Mouse (Mus musculus) left cerebral cortex, adult 2 months (tissue): ENCODE data around the gene N4bp2l2. TPM values are rescaled to one million over a fixed set of nuclear protein-coding genes. Genes with fewer than 3 reads are reported as not detected.
A peak's percentile ranks its signal among the peaks of the same experiment; 100 is the strongest.

Experiments
- DNase-seq, 2 experiments: peaks; one replicate each; pipeline ENCODE4 v3.0.0; 2021 to 2022; ENCODE audit warnings: low spot score in 2 of 2, mixed read lengths in 1 of 2; ENCODE audit errors: extremely low spot score in 1 of 2
- H3K27ac ChIP-seq: fragments of 200-600 bp; 2 replicates; pipeline ENCODE4 v1.8.1; 2022
- H3K4me3 ChIP-seq: fragments of 200-600 bp; 2 replicates; pipeline ENCODE4 v1.8.1; 2022
- CTCF ChIP-seq: fragments of 200-600 bp; IDR thresholded peaks from 2 replicates; pipeline ENCODE4 v1.8.1; 2022; ENCODE audit warnings: antibody characterized with exemption, mild to moderate bottlenecking, moderate library complexity
- intact Hi-C: fragments of 180-260 bp; cut with DNase I; formaldehyde crosslinking; loops from one replicate; pipeline ENCODE4 v1.15.1; 2025
- total RNA-seq, 2 experiments: library from RNA; stranded (reverse); gene quantifications; 2 replicates each; pipeline ENCODE4 v1.2.3; 2021

The N4bp2l2 gene
- total RNA-seq, 2 experiments from 2014 or later, result 86.3 to 93.6 TPM

GRCm38 (mm10) chr5:150607631-150608030, 58.4 kb downstream of the N4bp2l2 start:
- TF ChIP-seq CTCF, result no peak

GRCm38 (mm10) chr5:150606131-150606530, 59.9 kb downstream of the N4bp2l2 start:
- intact Hi-C loops, result no loop called here
- Histone ChIP-seq H3K4me3 (no peak overlapping the region), H3K27ac (no peak overlapping the region)
- no peak for TF ChIP-seq CTCF
- DNase-seq, result no peak

More at GRCm38 (mm10) chr5:150607631-150608030, 58.4 kb downstream of the N4bp2l2 start:
- Histone ChIP-seq H3K27ac (no peak overlapping the region), H3K4me3 (no peak overlapping the region)
- DNase-seq, result no peak
- intact Hi-C loops, result no loop called here

- no peak for TF ChIP-seq CTCF
- no peak for DNase-seq
- Histone ChIP-seq H3K4me3 (no peak overlapping the region), H3K27ac (no peak overlapping the region)
- intact Hi-C loops, result no loop called here
These were observed 64.3 kb downstream of the N4bp2l2 start for GRCm38 (mm10) chr5:150601441-150602230.

- Histone ChIP-seq H3K4me3 (no peak overlapping the region), H3K27ac (no peak overlapping the region)
- no peak for DNase-seq
- intact Hi-C loops, result no loop called here
- TF ChIP-seq CTCF, result no peak
These were observed 65.2 kb downstream of the N4bp2l2 start for GRCm38 (mm10) chr5:150600554-150601440.

GRCm38 (mm10) chr5:150599301-150600294, 66.4 kb downstream of the N4bp2l2 start:
- no peak for TF ChIP-seq CTCF
- no peak overlapping the region for H3K4me3 ChIP-seq
- no peak for DNase-seq
- intact Hi-C loops, result no loop called here
- H3K27ac ChIP-seq, result no peak overlapping the region

GRCm38 (mm10) chr5:150598202-150599119, 67.5 kb downstream of the N4bp2l2 start:
- intact Hi-C loops, result no loop called here
- Histone ChIP-seq H3K4me3 (no peak overlapping the region), H3K27ac (no peak overlapping the region)
- TF ChIP-seq CTCF, result no peak
- no peak for DNase-seq

- TF ChIP-seq CTCF, result no peak
- no peak within 1 kb of the TSS for H3K4me3 ChIP-seq
- intact Hi-C loops, result no loop called here
- H3K27ac ChIP-seq, result no peak within 1 kb of the TSS
- DNase-seq, result no peak
These were observed 68.9 kb downstream of the N4bp2l2 start, which contains the start of gene N4bp2l1 for GRCm38 (mm10) chr5:150597088-150597487. Gene N4bp2l1, minus strand, starts transcription at chr5:150597188.

GRCm38 (mm10) chr5:150595366-150596016, 70.5 kb downstream of the N4bp2l2 start:
- Histone ChIP-seq H3K4me3 (no peak overlapping the region), H3K27ac (no peak overlapping the region)
- intact Hi-C loops, result no loop called here
- DNase-seq, result no peak
- no peak for TF ChIP-seq CTCF

- intact Hi-C loops, result loop anchor here (1.0 kb wide), 1 partner anchor 71 kb away; no protein-coding TSS in a partner anchor
- Histone ChIP-seq H3K4me3 (peak overlapping the region; percentile 95), H3K27ac (peak overlapping the region; percentile 98)
- no peak for DNase-seq
- no peak for TF ChIP-seq CTCF
These were observed 71.2 kb downstream of the N4bp2l2 start for GRCm38 (mm10) chr5:150594649-150595339.
